Mouse (Mus musculus) kidney, adult 18-20 months (tissue): ENCODE measurements around the gene Pgm2l1.
A peak's percentile ranks its signal among the peaks of the same experiment; 100 is the strongest.
"Not testable (repeated sequence)": the region's sequence is repeated elsewhere in the genome, so short reads cannot be mapped to it uniquely, and the experiment has no call there.

Source experiments
- DNase-seq: peaks from one replicate; pipeline ENCODE4 v3.0.0; 2021

Gene Pgm2l1

GRCm38 (mm10) chr7:100230646-100231045 is 3.5 kb downstream of the Pgm2l1 start:
- no peak for DNase-seq

GRCm38 (mm10) chr7:100231661-100232060 is 4.5 kb downstream of the Pgm2l1 start:
- no peak for DNase-seq

- no peak for DNase-seq
Observed at GRCm38 (mm10) chr7:100233681-100234080, 6.5 kb downstream of the Pgm2l1 start.

GRCm38 (mm10) chr7:100234264-100234885 is 7.2 kb downstream of the Pgm2l1 start:
- DNase-seq, result peak; percentile 20

GRCm38 (mm10) chr7:100238271-100238670 is 11.1 kb downstream of the Pgm2l1 start:
- no peak for DNase-seq

- no peak for DNase-seq
Observed at GRCm38 (mm10) chr7:100240601-100241000, 13.4 kb downstream of the Pgm2l1 start.

- no peak for DNase-seq
Observed at GRCm38 (mm10) chr7:100243007-100243406, 15.8 kb downstream of the Pgm2l1 start.

- DNase-seq, result no peak
Observed at GRCm38 (mm10) chr7:100244225-100244624, 17.0 kb downstream of the Pgm2l1 start.

GRCm38 (mm10) chr7:100245176-100245575 is 18.0 kb downstream of the Pgm2l1 start:
- no peak for DNase-seq

- no peak for DNase-seq
Observed at GRCm38 (mm10) chr7:100250667-100251066, 23.5 kb downstream of the Pgm2l1 start.

GRCm38 (mm10) chr7:100262350-100262749 is 35.2 kb downstream of the Pgm2l1 start:
- no peak for DNase-seq

GRCm38 (mm10) chr7:100264934-100265333 is 37.7 kb downstream of the Pgm2l1 start:
- not testable (repeated sequence) for DNase-seq

GRCm38 (mm10) chr7:100272369-100272768 is 45.2 kb downstream of the Pgm2l1 start:
- no peak for DNase-seq

- DNase-seq, result no peak
Observed at GRCm38 (mm10) chr7:100274507-100274906, 47.3 kb downstream of the Pgm2l1 start.

GRCm38 (mm10) chr7:100276397-100276796 is 49.2 kb downstream of the Pgm2l1 start:
- no peak for DNase-seq

- peak; percentile 28 for DNase-seq
Observed at GRCm38 (mm10) chr7:100279803-100280202, 52.6 kb downstream of the Pgm2l1 start.

- no peak for DNase-seq
Observed at GRCm38 (mm10) chr7:100281596-100281995, 54.4 kb downstream of the Pgm2l1 start.

GRCm38 (mm10) chr7:100283298-100283697 is 56.1 kb downstream of the Pgm2l1 start:
- no peak for DNase-seq

GRCm38 (mm10) chr7:100285383-100285782 is 58.2 kb downstream of the Pgm2l1 start, which contains the start of gene P4ha3:
Gene P4ha3, plus strand, starts transcription at chr7:100285520.
- peak; percentile 6 for DNase-seq

- DNase-seq, result peak; percentile 46
Observed at GRCm38 (mm10) chr7:100287748-100288578, 60.8 kb downstream of the Pgm2l1 start.

- no peak for DNase-seq
Observed at GRCm38 (mm10) chr7:100288622-100289021, 61.4 kb downstream of the Pgm2l1 start.

GRCm38 (mm10) chr7:100293546-100293945 is 66.4 kb downstream of the Pgm2l1 start:
- DNase-seq, result no peak

GRCm38 (mm10) chr7:100295745-100296144 is 68.6 kb downstream of the Pgm2l1 start:
- no peak for DNase-seq

- DNase-seq, result no peak
Observed at GRCm38 (mm10) chr7:100296699-100297098, 69.5 kb downstream of the Pgm2l1 start.
